Mouse (Mus musculus) gastrocnemius, postnatal 10 days (tissue): Measurements from ENCODE around the gene Ilf2. TPM values are rescaled to one million over a fixed set of nuclear protein-coding genes. Genes with fewer than 3 reads are reported as not detected.
A peak's percentile ranks its signal among the peaks of the same experiment; 100 is the strongest.

Experiments
- DNase-seq: peaks from one replicate; pipeline ENCODE4 v3.0.0; 2021; ENCODE audit warnings: mixed read lengths
- total RNA-seq, 2 experiments: library from RNA; stranded (reverse); gene quantifications; 2 replicates each; pipeline ENCODE4 v1.2.3; 2021

The Ilf2 gene
- total RNA-seq, 2 experiments from 2014 or later, result 46.4 to 50.3 TPM

DNA sequence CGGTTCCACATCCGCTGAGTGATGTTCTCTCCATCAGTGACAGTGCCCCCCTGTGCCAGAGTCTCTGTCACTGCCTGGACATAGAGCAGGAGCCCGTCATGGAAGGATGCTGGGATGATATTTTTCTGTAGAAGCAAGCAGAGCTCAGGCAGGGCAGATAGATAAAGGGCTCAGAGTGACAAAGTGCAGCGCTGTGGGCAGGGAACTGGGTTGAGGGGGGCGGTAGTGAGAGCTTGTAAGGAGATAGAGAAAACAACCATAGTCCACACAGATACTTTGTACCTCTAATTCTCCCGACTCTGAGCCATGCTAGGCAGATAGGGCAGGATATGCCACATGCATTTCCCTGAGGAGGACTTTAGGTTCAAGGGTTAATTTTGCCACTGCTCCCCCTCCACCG, 13.3 kb upstream of the Ilf2 start:
- no peak for DNase-seq

DNA sequence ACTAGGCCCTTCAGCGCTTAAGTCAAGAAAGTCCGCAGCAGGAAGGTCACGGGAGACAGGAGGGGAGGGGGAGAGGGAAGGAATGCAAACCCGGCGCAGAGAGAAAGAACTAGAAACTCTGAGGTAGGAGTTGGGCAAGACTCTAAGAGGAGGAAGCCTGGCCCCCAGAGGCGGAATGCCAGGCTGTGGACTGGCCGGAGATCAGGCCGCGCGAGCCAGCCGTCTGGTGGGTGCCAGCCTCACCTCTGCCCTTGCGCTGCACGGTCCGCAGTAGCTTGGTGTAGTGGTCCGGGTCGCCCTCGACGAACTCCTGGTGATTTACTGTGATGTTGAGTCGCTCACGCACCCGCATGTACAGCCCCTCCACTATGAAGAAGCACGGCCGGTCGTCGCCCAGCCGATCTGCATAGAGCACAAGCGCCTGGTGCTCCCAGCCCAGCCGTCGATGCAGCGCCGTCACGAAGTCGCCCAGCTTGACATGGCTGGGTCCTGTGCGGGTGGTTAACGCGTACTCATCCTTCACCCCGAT, 11.3 kb upstream of the Ilf2 start:
- DNase-seq, result peak; percentile 50

DNA sequence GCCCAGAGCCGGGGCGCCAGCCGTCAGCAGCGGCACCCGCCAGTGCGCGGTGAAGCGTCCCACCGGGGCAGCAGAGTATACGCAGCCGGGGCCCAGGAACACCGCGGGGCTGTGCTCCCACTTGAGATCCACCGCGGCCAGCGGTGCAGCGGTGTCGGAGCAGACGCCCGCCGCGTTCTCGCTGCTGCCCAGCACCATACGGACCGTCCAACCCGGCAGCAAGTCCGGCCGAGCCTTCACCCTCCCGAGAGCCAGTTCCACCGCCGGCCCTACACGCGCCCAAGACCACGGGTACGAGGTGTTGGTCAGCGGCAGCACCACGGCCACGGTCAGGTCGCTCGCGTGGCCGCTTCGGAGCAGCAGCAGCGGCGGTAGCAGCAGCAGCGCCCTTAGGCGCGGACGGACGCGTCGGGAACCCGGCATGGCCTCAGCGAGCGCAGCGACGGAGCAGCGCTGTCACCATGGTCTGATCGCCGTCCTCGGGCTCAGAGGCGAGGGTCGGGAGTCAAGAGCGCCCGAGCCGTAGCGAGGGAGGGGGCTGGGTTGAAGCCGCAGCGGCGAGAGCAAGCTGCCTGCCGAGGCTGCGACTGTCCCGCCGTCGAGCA, 10.7 kb upstream of the Ilf2 start:
- DNase-seq, result peak; percentile 49

DNA sequence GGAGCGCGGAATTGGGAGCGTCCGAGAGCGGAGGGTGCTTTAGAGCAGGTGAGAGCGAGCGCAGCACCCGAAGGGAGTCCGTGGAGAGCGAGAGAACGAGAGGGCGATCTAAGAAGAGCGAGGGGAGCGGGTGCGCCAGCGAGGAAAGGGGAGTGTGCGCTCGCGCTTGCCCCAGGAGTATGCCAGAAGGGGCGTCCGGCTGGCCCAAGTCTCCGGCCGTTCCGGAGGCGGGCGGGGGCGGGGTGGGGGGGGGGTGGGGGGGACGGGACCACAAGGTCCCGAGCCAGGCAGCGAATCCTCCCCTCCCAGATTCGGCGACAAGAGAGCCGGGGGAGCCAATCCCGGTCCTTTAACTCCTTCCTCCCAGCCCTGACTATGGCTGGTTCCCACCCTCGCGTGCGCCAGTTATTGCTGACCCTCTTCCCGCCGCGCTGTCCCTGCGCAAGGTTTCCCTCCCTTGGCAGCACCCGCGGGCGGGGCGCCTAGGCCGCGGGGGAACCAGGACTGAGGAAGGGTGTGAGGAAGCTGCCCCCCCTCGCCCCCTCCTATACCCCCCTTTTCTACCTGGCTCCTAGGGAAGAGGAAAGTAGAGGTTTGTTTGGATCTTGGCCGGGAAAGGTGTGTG, 10.1 kb upstream of the Ilf2 start, which contains the start of gene Npr1:
Gene Npr1 (minus strand): TSS at position 181 of the 625 bp plus-strand sequence.
- DNase-seq, result peak; percentile 61

DNA sequence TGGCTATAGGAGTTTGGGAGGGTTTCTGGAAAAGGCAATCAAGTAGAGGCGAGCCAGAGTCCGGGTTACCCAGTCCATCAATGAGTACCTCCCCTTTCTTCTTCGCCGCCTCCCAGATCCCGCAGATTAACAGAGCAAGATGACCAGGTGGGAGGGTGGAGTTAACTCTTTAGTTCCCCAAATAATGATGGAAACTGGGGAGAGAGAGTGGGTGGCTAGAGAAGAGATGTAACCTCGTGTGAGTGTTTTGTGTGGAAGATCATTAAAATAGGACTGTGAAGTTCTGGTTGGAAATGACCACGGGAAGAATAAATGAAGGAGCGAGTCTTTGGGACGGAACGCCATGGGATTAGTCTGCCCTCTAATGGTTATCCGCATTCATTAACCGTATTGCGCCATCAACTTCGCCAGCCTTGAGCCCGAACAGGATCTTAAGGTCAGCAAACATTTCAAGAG, 9.6 kb upstream of the Ilf2 start:
- DNase-seq, result peak; percentile 42

DNA sequence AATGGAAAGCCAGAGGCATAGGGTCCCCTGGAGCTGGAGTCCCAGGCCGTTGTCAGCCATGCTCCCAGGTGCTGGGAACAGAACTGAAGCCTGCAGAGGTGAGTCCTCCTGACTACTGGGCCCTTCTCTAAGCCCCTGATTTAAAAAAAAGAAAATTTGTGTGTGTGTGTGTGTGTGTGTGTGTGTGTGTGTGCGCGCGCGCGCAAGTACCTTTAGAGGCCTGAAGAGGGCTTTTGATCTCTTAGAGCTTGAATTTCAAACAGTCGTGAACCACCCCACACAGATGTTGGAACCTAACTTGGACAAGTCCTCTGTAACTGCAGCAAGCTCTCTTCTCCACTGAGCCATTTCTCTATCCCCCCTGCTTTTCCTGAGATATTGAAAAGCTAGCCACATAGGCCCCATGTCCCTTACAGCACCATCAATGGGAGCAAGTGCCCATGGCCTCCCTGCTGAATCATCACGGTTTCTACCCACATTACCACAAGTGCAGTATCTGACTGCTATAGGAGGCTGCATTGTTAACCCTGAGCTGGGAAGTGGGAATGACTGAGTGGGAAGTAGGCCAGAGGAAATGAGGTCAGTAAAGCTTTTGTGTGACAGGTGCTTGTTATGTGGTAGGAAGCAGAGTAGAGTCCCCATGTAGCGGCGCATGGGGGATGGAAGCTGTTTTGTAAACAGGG, 8.2 kb upstream of the Ilf2 start:
- no peak for DNase-seq

DNA sequence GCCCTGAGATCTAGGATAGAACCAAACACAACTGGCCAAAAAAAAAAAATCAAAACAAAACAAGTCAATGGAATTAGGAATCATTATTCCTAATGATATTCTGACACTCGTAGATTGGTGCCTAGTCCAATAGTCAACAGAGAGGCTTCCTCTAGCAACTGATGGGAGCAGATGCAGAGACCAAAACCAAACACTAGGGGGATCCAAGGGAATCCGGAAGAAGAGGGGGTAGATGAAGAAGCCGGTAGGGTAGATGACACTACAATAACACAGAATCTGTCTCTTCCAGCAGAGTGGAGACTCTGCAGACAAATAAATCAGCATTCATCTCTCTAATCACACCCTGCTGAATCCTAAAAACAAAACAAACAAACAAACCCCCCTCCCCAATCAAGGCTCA, 3.7 kb upstream of the Ilf2 start:
- DNase-seq, result peak; percentile 26

DNA sequence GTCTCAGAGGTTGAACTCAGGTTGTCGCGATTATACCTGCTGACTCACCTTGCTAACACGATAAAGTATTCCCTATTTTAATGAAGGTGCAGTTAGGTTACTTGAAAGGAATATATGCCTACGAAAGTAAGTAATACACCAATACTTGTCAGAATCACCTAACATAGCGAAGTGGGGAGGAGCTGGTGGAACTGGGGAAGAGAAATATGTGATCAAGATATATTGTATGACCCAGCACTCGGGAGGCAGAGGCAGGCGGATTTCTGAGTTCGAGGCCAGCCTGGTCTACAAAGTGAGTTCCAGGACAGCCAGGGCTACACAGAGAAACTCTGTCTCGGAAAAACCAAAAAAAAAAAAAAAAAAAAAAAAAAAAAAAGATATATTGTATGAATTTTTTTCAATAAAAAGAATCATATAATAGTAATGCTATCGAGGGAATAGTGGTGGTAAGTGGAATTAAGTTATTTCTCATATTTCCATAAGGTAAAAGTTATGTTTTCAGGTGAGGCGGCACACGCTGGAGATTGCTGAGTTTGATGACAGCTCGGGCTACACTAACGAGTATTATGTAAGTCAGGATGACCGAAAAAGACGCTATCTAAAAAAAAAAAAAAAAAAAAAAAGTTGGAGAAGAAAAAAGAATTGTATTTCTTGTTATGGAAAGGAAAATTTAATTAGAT, 635 bp upstream of the Ilf2 start:
- DNase-seq, result no peak

DNA sequence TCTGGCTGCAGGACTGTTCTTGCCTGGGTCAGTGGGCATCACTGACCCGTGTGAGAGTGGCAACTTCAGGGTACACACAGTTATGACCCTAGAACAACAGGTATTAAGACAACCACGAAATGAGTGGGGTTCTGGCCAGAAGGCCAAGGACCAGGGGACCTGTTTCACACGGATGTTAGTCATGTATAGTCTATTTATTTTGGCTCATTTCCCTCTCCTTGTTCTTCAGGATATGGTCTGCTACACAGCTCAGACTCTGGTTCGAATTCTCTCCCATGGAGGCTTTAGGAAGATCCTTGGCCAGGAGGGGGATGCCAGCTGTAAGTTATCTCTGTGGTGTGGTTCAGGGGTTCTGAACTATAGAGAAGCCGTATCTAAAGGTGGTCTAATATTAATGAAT, 11.1 kb downstream of the Ilf2 start:
- DNase-seq, result no peak

DNA sequence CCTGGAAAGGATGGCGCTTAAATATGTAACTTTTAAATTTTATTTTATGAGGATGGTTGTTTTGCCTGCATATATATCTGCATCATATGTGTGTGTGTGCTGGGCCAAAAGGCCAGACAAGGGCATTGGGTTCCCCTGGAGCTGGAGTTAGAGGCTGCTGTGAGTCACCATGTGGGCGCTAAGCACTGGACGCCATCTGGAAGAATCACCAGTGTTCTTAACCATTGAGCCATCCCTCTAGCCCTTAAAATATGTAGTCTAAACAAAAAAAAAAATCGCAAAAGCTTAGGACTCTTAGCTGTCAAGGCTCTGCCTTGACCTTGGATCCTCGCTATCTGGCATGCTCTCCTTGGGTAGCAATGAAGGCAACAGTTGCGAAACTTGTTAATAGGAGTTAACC, 12.7 kb downstream of the Ilf2 start:
- no peak for DNase-seq

DNA sequence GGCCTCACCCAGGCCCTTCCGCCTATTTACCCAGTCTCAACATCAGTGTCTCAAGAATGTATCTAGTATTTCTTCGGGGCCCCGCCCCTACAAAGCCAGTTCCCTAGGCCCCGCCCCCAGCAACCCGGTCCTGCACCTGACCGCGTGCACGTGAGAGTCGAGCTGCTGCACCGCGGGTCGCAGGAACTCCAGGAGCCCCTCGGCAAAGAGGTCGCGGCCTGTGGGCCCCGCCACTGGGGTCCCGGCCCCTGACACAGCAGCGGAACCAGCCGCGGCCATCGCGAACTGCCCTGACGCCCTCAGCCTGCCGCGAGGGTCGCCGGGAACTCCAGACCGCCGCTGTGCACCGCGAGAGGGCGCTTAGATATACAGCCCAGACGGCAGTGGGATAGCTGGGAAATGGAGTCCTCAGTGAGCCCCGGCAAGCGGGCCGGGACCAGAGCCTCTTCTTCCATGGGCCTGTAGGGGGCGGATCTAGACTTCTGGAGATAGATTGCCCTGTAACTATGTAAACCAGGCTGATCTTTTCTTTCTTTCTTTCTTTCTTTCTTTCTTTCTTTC, 14.8 kb downstream of the Ilf2 start, which contains the start of gene Snapin:
Gene Snapin (minus strand): TSS at position 338 of the 561 bp plus-strand sequence.
- peak; percentile 94 for DNase-seq

DNA sequence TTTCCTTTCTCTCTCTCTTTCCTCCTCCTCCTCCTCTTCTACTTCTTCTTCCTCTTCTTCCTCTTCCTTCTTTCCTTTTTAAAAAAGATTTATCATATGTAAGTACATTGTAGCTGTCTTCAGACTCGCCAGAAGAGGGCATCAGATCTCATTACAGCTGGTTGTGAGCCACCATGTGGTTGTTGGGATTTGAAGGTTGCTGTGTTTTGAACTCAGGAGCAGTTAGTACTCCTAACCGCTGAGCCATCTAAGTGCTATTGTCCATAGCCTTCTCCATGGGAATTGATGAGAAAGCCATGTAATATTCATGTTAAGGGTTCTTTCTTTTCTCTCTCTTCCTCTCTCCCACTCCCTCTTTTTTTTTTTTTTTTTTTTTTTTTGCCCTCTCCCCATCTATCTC, 15.4 kb downstream of the Ilf2 start:
- no peak for DNase-seq

DNA sequence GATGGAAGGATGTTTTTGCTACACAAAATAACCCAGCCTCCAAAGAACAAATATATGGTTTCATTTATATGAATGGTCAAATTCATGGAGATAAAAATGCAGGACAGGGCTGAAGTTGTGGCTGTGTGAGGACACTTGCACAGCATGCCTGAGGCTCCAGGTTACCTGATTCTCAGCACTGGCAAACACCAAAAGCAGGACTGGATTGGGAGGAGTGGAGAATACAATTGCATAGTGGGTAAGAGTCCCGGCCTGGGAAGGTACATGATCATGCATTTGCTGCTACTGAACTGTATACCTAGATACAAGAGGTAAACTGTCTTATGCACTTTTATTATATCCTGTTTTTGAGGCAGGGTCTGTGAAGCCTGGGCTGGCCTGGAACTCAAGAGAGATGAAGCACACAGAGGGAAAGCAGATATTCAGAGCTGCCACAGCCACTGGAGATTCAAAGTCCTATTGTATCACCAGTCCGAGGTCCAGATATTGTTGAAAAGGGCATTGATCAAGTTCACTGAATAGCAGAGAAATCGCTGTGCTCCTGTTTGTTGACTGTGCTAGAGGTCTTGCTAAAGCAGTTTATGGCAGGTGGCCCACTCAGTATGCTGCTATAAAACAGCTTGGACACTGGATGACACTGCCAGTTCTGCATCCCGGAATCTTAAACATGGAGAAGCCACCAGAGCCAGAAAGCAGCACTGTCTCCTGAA, 18.1 kb downstream of the Ilf2 start:
- DNase-seq, result no peak

DNA sequence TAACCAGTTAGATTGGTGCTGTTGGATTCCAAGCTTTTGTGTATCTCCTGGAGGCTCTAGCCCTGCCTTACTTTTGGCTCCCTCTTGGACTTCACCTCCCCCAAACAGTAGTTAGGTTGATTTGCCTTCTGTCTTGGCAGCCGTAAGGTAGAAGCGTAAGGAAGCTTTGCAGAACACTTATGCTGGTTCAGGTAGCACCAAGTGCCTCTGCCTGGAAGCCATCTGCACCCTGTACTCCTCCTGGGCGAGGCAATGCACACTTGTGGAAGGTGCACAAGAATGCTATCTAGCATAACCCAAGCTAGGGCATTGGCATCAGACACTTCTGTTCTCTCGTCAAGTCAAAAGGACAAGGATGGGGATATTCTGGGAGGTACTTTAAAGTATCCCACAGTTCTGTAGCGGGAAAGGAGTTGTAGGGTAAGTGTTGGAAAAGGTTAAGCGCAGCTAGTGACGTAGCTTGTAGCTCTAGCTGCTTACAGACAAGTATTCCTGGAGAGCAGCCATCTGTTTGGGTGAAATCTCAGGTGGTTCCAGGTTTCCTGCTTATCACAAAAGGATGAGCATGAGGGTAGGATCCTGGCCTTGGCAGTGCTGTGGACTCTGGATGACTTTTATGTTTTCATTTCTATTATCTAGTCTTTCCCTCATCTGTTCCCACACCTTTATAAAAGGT, 20.1 kb downstream of the Ilf2 start:
- no peak for DNase-seq

DNA sequence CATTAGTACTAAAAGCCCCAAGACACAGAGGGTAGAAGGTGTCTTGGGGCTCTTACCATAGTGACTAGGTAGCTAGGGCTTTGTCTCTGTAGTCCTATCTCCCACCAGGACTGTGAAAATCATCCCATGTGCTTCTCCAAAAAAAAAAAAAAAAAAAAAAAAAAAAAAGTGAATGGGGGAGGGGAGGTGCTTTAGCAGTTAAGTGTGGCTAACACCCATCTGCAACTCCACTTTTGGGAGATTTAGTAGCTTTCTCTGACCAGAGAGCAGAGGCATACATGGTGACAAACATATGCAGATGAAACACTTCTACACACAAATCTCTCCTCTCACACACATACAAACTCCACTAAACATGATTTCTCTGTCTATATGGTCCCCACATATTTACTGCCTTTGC, 21.7 kb downstream of the Ilf2 start:
- DNase-seq, result no peak

DNA sequence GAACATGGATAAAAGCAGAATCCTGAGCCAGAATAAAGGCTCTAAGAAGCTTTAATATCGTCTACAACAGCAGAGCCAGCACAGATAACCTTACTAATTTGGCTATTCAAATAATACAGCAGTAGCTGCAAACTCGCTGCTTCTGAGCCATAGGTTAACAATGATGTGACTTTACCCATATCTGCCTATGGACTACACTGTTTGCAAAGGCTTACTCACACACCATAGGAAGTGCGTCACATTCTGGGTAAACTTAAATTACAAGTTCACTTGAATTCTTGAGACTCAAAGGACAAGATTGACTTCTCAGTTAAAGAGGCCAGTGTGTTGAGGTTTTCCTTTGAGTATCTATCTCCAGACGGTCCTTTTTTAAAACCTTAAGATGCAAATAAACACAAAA, 27.5 kb downstream of the Ilf2 start:
- no peak for DNase-seq

DNA sequence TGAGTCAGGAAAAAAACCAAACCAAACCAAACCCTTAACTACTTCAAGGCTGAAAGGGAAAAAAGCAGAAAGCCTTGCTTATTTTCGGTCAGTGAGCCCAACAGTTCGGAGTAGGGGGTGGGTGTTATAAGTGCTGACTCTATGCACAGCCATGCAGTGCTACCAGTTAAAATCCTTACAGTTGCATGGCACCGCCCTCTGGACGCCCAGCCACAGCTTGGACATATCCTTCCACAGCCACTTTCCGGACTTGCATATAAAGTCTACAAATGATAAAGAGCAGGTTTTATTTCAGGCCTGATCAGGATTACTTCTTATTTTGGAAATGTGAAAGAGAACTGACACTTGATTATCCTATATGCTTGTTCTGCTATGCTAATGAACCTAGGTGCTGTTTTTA, 29.3 kb downstream of the Ilf2 start:
- DNase-seq, result no peak

DNA sequence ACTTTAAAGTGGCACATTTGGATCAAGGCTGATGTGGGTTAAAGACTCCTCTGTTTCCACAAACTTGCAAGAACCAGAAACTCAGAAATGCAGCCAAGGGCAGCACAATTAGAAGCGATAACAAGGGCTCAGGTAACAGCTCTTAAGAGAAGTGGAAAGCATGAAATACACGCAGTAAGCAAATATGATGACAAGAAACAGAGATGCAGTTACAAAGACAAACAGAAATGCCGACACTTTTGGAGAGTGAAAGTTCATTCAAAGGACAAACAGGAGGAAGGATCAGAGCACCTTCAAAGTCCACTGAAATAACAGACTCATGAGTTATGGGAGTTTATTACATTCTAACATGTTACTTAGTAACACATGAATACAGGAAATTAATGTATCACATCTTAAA, 30.4 kb downstream of the Ilf2 start:
- no peak for DNase-seq

DNA sequence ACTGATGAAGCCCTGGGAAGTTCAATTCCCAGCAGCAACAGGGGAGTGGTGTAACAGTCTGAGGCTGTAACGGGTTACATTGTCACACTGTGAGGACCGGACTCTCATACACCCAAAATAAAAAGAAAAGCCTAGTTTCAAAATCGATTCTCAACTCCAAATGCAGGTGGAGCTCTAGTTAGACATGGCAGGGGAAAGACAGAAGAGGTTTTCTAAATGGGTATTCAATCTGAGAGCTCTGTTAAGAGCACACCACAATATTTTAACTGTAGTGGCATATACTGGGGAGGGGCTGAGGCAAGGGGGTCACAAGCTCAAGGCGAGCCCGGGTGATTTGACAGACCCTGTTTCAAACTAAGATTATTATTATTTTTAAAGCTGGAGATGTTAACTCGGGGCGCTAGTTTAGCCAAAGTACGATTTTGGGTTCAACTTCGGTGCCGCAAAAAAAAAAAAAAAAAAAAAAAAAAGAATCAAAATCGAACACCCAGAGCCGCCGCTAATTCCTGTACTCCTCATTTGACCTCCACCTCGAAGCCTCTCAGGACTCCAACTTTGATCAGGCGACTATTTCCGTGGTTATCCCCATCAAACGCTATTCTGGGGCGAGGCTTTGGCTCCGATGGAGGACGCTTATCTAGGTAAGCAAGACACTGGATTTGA, 32.5 kb downstream of the Ilf2 start:
- DNase-seq, result no peak

DNA sequence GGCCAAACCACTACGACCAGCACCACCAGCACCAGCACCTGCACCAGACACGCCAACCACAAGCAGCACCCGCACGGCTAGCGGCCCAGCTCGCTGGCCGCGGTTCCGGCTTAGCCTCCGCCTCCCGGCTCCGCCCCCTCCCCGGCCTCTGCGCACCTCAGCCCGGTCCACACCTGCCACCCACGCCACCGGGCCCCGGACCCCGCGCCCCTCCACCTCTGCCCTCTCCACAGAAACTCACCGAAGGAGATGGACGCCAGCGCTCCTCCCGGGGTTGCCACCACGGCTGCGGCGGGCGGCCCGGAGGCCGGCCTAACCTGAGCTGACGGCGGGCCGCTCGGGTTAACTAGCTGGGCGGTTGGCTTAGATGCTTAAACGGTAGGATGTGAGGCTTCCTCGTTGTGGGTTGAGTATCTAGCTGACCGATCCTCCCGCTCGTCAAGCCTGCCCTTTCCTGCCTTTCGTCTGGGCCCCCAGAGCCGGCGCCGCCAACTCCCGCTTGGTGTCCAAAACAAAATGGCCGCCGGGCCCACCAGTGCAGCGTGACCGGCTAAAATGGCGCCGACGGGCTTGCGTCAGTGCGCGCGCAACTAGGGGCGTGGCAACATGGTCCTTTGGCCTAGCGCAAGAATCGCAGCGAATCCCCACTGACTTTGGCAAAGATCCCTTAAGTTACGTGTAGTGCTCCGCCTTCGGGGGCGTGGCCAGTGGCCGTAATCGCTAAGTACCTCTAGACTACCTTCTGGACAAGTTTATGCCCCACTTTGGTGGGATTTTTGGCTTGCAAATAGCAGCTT, 33.2 kb downstream of the Ilf2 start, which contains the start of gene Chtop:
Gene Chtop (minus strand): TSS at position 549 of the 797 bp plus-strand sequence.
- DNase-seq, result peak; percentile 100
